Mouse (Mus musculus): ENCODE results near the gene Fam98a. TPM values are rescaled to one million over a fixed set of nuclear protein-coding genes. Genes with fewer than 3 reads are reported as not detected.

The Fam98a gene
- total RNA-seq (2021), result 10 to 100 TPM; 39.0 to 44.3 TPM

DNA sequence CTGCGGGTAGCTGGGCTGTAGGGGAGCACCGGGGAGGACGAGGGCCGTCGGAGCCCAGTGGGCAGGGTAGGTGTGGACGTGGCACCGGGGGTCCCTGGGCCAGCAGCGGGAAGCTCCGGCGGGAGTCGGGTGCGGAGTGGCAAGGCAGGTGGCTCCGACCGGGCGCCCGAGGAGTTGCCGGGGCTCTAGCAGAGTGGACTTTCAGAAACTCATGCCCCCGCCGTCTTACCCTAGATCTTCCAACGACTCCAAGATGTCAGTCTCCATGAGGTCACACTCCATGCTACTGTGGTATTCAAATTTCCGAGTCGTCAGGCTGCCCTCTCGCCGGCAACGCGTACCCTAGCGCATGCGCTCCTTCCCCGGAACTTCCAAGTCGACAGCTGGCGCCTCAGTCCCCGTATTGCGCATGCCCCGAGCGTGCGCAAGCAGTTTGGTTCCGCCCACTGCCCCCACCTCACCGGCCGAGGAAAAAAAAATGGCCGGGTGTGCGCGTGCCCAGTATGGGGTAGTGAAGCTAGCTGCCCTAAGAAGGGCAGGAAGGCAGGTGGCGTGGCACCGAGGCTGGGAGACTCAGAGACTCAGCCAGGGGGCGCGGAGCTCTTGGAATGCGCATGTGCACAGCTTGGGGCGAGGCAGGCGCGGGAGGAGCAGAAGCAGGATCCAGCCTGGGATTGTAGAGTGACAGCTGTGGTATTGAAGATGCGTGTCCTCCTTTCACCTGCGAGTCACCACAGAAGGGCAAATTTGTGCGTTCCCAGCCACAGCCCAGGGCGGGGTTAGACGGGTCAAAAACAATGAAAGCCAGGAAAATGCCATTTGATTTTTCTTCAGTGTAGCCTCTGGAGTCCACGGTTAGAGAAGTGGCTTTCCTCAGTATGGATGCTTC is at the start of gene Fam98a:
Fam98a (minus strand) TSS at position 435 of the 889 bp plus-strand sequence.
- peak; percentile 91 to 96 for DNase-seq (ENCODE audit: extremely low spot score in 1 of 2, low spot score in 1 of 2)

DNA sequence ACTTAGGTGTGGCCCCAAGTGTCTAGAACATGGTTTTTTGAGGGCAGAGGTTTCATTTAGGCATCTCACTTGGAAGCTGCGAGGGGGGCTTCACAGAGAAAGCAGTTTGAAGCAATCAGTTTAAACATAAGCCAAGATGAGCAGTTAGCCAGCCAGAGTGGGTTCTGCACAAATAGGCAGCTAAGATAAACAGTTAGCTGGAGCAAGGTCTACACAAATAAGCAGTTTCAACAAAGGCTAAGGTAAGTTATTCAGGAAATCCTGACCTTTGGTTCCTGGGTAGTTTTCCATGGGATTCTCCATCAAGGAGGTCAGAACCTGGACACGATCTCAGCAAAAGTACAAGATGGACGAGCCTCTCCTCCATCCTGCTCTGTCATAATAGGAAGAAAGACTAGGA is 46.9 kb upstream of the Fam98a start:
- no peak for DNase-seq (ENCODE audit: extremely low spot score in 1 of 2, low spot score in 1 of 2)

DNA sequence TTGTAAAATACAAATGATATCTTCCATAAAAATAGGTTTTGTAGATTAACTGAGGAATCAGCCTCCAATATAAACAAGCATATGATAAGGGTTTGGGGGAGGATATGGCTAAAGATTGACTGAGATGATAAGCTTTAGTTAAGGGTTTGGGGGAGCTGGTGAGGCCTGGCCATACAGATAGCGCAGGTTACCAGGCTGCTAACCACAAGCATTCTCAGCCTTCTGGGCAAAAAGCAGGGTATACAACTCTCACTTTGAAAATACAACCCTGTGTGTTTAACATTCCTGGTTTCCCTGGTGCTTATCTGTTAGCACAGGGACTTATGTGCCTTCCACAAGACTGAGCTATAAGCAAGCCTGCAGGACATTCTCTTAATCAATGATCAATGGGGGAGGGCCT is 31.0 kb upstream of the Fam98a start:
- no peak for DNase-seq (ENCODE audit: extremely low spot score in 1 of 2, low spot score in 1 of 2)

DNA sequence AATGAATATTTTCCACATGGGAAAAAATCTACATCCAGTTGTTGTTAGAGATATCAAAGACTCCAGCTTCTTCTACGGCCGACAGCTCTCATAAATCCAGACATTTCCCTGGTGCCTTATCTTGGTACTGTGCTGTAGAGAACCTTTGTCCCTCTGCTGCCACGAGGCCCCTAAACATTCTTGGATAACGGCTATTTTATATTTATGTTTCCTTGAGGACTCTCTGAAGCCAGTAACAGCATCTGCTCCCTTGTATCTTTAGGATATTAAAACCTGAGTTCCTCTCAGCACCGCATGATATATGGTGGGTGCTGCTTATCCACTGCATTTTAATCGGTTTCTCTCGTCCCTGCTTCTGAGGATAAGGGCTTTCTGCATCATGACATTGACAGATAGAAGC is 23.9 kb upstream of the Fam98a start:
- no peak for DNase-seq (ENCODE audit: extremely low spot score in 1 of 2, low spot score in 1 of 2)

DNA sequence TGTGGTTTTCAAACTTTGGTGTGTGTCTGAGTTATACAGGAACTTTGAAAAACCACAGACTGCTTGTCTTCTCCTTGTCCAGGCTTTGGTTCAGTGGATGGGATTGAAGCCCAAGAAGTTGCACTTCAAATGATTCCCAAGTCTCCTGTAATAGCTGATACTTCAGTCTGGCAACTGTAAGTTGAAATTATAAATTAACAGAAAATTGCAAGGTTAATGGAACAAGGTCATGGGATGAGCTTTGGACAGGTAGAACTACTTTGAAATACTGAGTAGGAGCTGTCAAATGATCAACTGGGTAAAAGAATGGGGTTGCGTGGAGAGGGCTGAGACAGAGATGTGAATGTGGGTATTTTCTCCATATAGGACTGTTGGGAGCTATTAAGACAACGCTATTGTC is 6.3 kb upstream of the Fam98a start:
- no peak for DNase-seq (ENCODE audit: extremely low spot score in 1 of 2, low spot score in 1 of 2)

DNA sequence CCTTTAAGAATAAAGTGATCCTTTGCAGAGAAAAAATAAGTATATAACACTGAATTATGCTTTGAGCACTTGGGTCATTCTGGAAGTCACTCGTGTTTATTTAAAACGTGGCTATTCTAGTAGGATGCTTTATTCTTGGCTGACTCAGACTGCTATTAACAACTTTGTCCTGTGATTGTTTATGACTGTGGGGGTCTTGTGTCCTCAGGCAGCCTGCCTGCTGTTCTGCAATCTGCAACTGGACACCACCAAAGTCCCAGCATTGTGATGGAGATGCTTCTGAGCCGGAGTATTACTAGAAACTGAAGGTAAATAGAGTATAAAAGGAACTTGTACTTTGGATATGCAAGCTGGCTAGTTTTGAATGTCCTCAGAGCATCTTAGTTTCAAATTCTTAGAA is 5.3 kb upstream of the Fam98a start:
- no peak for DNase-seq (ENCODE audit: extremely low spot score in 1 of 2, low spot score in 1 of 2)

DNA sequence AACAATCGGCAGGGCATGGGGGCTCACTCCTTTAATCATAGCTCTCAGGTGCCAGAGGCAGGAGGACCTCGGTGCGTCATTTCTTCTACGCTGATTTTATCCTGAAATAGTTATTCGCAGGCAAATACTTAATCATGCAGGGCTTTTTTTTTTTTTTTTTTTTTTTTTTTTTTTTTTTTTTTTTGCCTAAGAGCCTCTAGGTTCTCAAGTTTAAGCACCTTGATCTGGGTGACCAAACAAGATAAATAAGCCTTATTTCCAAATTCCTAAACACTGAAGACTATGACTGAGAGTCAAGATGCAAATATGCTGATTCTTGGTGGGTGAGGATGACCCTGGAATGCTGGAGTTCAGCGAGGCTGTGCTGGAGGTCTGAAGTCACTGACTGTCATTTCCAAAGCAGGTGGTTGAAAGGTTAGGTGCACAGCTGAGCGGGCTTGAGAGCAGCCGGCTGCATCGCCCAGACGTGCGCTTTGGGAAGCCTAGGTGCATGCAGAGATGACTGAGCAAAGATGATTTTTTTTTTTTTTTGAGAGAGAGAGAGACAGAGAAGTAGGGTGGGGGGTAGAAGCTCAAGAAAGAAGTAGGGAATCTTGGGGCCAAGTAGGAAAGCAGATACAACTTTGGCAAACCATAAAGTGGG is 854 bp downstream of the Fam98a start:
- DNase-seq (ENCODE audit: extremely low spot score in 1 of 2, low spot score in 1 of 2), result no peak

DNA sequence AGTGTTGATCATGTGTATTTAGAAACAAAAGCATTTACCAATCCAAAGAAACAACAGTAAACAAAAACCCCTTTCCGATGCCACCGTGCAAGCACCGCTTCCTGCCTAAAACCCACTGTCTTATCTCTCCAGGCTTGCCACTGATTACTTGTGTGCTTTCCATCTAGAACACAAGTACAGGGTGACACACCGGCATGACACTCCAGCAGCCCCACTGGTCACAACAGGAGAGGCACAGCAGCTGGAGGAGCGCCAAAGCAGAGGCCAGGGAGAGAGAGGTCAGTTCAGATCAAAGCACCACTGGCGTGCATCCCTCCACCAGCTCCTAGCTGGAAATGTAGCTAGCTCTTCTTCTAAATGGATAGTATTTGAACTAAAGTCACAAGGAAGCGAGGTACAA is 7.5 kb downstream of the Fam98a start:
- no peak for DNase-seq (ENCODE audit: extremely low spot score in 1 of 2, low spot score in 1 of 2)

DNA sequence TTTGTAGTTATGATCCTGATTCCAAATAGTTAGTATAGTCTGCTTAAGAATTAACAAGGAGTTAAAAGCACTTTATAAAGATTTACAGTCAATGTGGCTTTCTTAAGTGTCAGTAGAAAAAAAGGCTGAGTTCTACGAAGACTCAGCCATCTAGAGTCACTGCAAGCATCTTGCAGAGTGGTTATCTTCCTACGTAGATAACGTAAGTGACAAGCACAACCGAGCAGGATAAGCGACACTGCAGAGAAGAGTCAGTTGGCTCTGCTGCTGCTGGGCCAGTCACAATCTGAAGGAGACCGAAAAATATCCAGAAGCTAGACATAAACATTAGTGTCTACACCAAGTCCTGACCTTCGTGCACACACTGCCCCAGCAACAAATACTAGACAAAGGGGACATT is 8.3 kb downstream of the Fam98a start:
- no peak for DNase-seq (ENCODE audit: extremely low spot score in 1 of 2, low spot score in 1 of 2)

DNA sequence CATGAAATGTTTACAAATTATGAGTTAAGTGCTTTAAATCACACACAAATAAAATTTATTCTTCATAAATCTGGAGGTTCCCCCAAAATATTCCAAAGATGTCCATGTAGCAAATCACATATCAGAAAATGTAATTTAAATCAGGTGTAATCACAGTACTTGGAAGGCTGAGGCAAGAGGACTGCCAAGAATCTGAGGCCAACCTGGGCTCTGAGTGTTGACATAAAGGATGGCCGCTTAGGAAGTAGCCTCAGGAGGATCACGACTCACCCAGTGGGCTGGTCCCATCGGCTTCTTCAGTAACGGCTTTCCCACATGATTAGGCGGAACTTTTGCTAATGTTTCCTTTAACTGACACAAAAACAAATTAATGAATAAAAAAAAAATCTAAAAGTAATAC is 11.9 kb downstream of the Fam98a start:
- no peak for DNase-seq (ENCODE audit: extremely low spot score in 1 of 2, low spot score in 1 of 2)

DNA sequence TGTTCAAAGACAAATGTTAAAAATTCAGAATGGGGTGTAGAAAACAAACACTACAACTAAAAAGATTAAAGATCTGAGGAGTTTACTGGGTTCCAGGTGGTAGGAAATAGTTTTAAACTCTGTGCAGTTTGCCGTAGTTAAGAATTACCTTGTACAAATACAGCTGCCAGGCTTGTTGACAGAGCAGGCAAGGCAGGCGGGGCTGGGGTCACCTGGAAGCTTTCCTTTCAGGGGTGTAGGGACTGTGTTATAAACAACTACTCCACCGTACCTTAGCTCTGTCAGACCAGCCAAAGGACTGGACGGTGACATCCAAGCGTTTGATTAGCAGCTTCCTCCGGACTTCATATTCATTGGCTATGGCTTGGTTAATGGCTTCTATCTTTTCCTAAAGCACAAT is 12.6 kb downstream of the Fam98a start:
- DNase-seq (ENCODE audit: extremely low spot score in 1 of 2, low spot score in 1 of 2), result no peak

DNA sequence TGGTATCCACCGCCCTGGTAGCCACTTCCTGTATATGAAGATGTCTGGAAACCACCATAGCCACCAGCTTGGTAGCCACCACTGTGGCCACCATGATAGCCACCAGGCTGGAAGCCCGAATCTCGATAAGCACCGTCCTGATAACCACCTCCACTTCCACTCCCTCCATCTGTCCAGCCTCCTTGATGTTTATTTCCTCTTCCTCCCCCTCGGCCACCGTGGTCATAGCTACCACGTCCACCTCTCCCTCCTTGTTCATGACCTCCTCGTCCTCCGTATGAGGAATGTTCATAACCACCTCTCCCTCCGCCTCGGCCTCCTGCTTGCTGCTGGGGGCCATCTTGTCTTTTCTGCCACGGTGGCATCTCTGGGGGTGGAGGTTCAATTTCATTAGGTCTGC is 13.3 kb downstream of the Fam98a start:
- no peak for DNase-seq (ENCODE audit: extremely low spot score in 1 of 2, low spot score in 1 of 2)

DNA sequence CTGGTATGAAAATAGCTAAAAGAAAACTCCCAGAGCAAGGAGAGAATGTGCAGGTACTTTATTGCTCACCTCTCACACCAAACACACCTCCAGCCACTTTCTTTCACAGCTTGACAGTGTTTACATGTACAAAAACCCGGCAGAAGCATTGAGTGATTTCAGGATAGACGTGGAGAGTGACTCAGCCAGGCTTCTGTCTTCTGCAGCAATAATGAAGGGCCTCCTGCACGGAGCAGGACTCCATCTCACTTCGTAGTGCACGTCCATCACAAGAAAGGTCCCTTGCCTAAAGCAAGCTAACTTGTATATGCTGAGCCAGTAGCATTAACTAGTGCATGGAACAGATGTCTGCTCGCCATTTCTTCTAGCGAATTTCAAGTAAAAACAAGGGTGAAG is 14.7 kb downstream of the Fam98a start:
- DNase-seq (ENCODE audit: extremely low spot score in 1 of 2, low spot score in 1 of 2), result no peak

DNA sequence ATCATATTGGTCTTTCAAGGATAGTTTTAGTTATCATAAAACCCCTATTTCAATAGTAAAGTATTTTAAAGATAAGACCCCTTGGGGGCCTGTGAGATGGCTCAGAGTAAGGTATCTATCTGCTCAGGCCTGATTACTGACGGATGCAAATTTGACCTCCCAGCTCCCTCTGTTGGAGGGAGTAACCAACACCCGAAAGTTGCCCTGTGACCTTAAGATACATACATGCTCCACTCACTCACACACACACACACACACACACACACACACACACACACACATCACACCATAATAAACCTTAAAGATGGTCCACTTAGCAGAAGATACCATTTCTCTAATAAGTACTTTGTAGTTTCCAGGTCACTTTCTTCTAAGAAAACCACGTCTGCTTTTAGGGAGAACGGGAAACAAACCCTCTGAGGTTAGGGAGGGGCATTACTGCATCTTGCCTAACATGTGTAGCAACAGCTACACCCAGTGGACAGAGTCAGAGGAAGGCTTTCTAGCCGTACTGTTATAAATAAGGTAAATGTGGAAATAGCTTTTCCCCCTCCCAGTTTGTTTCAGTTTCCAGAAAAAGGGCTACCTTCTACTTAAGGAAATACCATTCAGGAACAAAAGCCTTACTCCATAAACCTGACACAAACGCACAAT is 15.2 kb downstream of the Fam98a start:
- peak in 1 of 2 experiments; percentile 40 for DNase-seq (ENCODE audit: extremely low spot score in 1 of 2, low spot score in 1 of 2)

DNA sequence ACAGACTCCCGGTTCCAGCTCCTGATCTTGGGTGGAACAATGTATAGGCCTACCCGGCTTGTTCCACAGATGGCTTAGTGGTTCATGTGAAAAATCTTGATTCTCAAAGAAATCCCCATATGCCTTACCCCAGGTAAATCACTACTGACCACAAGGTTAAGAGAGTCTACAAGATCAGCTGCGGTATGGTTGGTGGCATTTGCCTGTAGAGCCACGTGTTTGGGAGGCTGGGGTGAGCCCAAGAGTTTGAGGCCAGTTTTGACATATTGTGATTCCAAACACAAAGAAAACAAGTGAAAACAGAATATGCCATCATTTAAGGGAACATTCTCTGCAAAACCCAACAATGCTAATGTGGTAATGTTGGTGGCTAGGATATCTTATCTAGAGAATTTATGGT is 16.1 kb downstream of the Fam98a start:
- no peak for DNase-seq (ENCODE audit: extremely low spot score in 1 of 2, low spot score in 1 of 2)

DNA sequence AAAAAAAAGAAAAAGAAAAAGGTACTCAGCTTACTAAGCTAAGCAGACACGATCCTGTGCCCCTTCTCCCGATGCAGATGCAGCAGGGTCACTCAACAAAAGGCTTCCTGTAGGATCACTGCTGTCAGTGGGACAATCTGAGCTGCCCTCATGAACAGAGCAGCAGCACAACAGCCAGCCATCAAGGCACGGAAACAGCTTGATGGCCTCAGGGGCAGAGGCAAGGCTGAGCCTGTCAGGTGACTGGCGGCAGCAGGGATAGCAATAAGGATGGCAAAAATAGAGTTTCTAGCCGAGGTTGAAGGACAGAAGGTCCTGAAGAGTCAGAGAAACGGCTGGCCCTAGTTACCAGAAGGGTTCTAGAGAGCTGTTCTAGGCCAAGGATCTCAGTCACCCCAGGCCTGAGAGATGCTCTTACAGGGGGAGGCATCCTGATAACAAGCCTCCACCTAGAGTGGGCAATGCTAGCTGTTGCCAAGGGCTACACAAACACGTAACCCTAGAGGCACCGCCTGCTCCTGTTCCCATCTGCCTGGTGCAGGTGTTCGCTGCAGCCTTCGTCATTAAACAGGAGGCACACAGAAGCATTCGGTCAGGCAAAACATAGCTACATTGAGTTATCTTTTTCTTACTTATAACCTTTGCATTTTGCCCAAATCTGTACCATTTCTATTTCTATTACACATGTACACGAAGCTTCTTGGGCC is 17.3 kb downstream of the Fam98a start:
- no peak for DNase-seq (ENCODE audit: extremely low spot score in 1 of 2, low spot score in 1 of 2)

DNA sequence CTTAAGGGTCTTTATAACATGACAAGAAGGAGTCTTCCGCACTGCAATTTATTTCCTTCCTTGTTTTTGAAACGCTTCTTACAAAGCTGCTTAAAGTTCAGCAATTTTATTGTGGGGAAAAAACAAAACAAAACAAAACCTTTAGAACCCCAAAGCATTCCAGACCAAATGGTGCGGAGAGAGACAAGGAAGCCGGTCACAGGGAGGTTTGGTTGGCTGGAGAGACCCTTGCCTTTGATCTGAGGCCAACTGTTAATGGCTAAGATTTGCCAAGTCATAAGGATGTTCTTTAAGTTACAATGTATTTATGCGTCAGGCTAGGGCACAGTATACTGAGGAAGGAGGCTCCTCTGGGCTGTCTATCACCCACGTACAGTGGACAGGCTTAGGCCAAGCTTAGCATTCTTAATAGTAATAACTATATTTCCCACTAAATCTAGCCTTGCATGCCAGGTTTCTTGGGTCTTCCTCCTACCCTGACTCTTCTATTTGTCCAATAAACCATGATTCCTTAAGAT is 19.2 kb downstream of the Fam98a start:
- DNase-seq (ENCODE audit: extremely low spot score in 1 of 2, low spot score in 1 of 2), result no peak

DNA sequence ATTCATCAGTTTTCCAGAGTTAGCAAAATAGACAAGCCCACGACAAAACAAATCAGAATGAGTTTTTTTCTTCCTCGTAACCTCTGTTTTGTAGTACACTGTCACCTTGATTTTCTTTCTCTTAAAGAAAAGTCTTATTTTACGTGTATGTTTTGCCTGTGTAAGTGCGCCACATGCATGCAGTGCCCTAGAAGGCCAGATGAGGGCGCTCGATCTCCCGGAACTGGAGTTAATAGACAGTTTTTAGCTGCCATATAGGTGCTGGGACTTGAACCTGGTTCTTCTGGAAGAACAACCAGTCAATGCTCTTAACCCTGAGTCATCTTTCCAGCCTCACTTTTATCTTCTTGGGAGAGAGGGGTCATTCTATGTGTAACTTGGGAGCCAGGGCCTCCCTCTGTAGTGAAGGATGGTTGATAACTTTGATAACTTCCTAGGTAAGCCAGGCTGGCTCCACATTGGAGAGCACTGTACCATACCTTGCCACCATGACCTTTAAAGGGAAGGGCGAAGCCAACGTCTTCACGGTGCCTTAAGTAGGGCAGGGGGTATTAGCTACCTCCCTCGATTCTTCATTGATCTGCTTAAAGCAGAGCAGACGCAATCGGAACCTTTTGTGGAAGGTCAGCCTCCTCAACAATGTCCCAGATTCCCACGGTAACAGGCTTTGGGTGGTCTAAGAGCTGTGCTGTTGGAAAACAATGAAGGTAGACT is 22.4 kb downstream of the Fam98a start:
- no peak for DNase-seq (ENCODE audit: extremely low spot score in 1 of 2, low spot score in 1 of 2)

DNA sequence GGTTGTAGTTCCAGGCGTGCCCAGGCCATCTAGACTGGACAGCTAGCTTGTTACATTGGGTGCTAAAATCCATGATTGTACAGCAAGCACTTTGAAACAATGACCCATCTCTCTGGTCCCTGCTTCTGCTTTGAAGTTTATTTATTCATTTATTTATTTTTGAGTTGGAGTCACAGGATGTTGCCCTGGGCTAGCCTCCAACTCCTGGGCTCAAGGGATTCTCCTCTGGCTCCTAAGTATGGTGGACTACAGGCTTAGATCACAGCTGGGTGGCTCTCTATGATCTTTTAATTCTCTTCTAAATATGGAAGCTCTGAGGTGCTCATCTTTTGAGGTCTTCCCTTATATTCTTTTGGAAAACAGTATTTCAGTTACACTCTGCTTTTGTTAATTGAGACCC is 25.3 kb downstream of the Fam98a start:
- DNase-seq (ENCODE audit: extremely low spot score in 1 of 2, low spot score in 1 of 2), result no peak

DNA sequence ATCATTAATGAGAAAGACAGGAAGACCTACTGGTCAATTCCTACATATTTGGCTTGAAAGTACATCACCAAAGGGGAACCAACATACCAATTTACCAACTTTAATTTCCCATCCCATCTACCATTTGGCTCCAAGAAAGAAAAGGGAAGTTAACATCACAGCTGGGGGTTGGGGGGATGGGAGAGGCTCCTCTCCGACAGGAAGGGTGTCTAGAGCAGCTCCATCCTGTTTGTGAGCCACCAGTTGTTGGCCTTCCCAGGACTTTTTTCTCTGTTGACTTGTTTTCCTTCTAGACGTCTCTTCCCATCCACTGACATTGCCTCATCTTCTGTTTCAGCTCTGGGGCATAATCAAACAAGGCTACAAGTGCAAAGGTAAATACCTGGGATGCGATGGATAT is 27.9 kb downstream of the Fam98a start:
- no peak for DNase-seq (ENCODE audit: extremely low spot score in 1 of 2, low spot score in 1 of 2)

Data from layer of hippocampus, postnatal 25 days (tissue).